Mouse (Mus musculus) CD4-positive naive resting alpha-beta T cell, adult 57 days (primary cell): ENCODE data around the gene Gm11397. TPM values are rescaled to one million over a fixed set of nuclear protein-coding genes. Genes with fewer than 3 reads are reported as not detected.

Experiments used
- total RNA-seq: library from RNA; stranded (reverse); gene quantifications from one replicate; pipeline ENCODE4 v1.2.4, GENCODE M21; 2023

The Gm11397 gene
- total RNA-seq, result not detected

DNA sequence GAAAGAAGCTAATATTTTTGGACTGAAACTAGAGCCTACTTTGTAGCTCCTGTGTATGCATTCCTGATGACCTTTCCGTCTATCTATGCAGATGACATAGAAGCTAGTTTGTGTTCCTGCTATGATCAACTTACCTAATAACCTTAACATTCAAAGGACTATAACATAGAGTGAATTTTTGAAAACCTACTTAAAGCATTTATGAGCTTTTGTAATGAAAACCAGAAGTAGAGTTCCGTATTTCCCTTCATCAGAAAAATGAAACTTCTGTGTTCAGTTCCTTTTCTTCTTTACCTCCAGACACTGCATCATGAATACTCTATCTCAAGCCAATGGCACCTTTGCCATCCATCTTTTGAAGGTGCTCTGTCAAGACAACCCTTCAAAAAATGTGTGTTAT is at the start of gene Gm11397:
Gene Gm11397, plus strand, starts transcription at position 301 of the 400 bp plus-strand sequence.

Other genes with a start within 250 kb of the Gm11397 start
- not detected for gene Serpinb9c, start 236.0 kb upstream of the Gm11397 start, total RNA-seq
- gene Serpinb9d, start 202.8 kb upstream of the Gm11397 start, total RNA-seq, result not detected
- not detected for gene Serpinb9e, start 146.1 kb upstream of the Gm11397 start, total RNA-seq
- not detected for gene Serpinb9f, start 71.7 kb upstream of the Gm11397 start, total RNA-seq
- not detected for gene Serpinb9g, start 89.0 kb downstream of the Gm11397 start, total RNA-seq